Mouse (Mus musculus): ENCODE measurements at regions not wholly inside any gene's neighbourhood (a gene's known extent, or its start where the extent isn't known, plus 50 kb on each side); places are given as distances from the start of the nearest gene placed in this dataset.

GRCm38 (mm10) chr2:19726085-19726484, 68.5 kb downstream of the Otud1 start:
- TF ChIP-seq CTCF (conservative IDR thresholded peaks at IDR 0.05; ENCODE audit: insufficient read depth, insufficient read length, low read depth, low read length): no peak
- TF ChIP-seq POLR2A (IDR thresholded peaks at IDR 0.05; ENCODE audit: low read depth, low read length): no peak

Data from kidney, adult 2 months (tissue).